8 mouse cellular contexts compared by ENCODE assay signal in the genomic region with DNA sequence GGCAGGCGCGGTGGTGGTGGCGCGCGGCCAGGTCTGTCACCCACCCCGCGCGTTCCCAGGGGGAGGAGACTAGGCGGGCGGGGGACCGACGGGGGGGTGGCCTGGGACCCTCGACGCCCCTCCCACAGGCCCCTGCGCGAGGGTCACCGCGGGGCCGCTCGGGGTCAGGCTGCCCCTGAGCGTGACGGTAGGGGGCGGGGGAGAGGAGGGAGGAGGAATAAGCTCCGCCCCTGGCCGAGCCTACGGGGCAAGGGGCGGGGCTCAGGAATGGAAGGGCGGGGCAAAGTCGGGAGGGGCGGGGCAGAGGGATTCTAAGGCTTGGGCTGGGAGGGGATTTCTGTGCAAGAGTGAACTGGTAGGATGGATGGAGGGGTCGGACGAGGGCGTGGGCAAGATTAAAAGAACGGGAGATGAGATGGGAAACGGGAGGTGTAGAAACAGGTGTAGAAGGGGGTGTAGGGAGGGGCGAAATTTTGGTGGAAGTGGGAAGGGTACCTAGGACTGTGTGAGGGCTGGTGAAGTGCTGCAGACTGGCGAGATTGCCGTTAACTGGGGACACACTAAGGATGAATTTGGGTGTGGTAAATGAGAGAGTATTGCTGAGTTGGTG. TPM values are rescaled to one million over a fixed set of nuclear protein-coding genes. Genes with fewer than 3 reads are reported as not detected.
A peak's percentile ranks its signal among the peaks of the same experiment; 100 is the strongest.
DNase-seq lines count a peak whose midpoint lies in the region; ATAC-seq and TF ChIP-seq lines count a peak whose summit lies in the region.

No protein-coding gene starts in this region.

- in situ Hi-C loops in Patski (cut with MboI; ENCODE audit: low pct_unique_long_range_greater_than_20kb): no loop called here

- POLR2A ChIA-PET in Patski (lab: Charles Lee): interaction anchor here (1.0 kb wide), 1 partner anchor 30 kb away, joined by 3 read pairs; no protein-coding TSS in a partner anchor

- peak; percentile 96 for DNase-seq in A20 (ENCODE audit: low read depth, low spot score)
- DNase-seq in Patski (ENCODE audit: low read depth, low spot score): peak; percentile 42
- DNase-seq in embryo, embryonic 10 days (ENCODE audit: low spot score): peak; percentile 88
- DNase-seq in kidney, postnatal 10 days: peak; percentile 96
- DNase-seq in retina, postnatal 7 days (ENCODE audit: low read depth, low spot score): peak; percentile 89
- no peak for DNase-seq in frontal cortex, postnatal 10 days (ENCODE audit: low spot score in 2 of 2)

- no peaks in the 10 kb centered on the region for H3K9me3 ChIP-seq in heart, embryonic 11.5 days (replicated peaks; ENCODE audit: control insufficient read depth, low read length)

- H3K27me3 ChIP-seq in Patski: no peaks in the 10 kb centered on the region
- H3K27me3 ChIP-seq in heart, embryonic 11.5 days (ENCODE audit: control insufficient read depth, insufficient read depth, low read length): no peaks in the 10 kb centered on the region

- H3K36me3 ChIP-seq in heart, embryonic 11.5 days (ENCODE audit: control insufficient read depth, insufficient read depth, low read length): no peaks in the 10 kb centered on the region
- H3K36me3 ChIP-seq in macrophage (ENCODE audit: inconsistent target): no peaks in the 10 kb centered on the region

- H3K9ac ChIP-seq in heart, embryonic 11.5 days (ENCODE audit: low read depth, low read length): peak overlapping the region; percentile 84

- peak overlapping the region; percentile 97 for H3K27ac ChIP-seq in heart, embryonic 11.5 days (ENCODE audit: low read depth, low read length)
- H3K27ac ChIP-seq in macrophage: no peak overlapping the region

- peak overlapping the region; percentile 81 for H3K4me3 ChIP-seq in heart, embryonic 11.5 days (ENCODE audit: low read depth, low read length)
- peak overlapping the region; percentile 49 for H3K4me3 ChIP-seq in macrophage (ENCODE audit: inconsistent target)

- ATAC-seq in Patski: peak; percentile 32
- peak; percentile 63 for ATAC-seq in heart, embryonic 11.5 days (replicated peaks; ENCODE audit: insufficient number of reproducible peaks, low FRiP score, low TSS enrichment)

- peaks cover 15% of the 10 kb centered on the region; the same call in 1 of the 2 replicates for H3K79me2 ChIP-seq in macrophage (ENCODE audit: inconsistent target)

- peak overlapping the region; percentile 70 for H3K4me2 ChIP-seq in heart, embryonic 11.5 days

- 2% methylated on average over 37 of the region's 38 CpGs for WGBS in heart, embryonic 11.5 days (ENCODE audit: insufficient replicate concordance)
- under 1% methylated on average over 36 of the region's 38 CpGs for WGBS in macrophage (ENCODE audit: missing documents)

- peaks cover 27% of the 10 kb centered on the region for H3K4me1 ChIP-seq in heart, embryonic 11.5 days (ENCODE audit: control insufficient read depth, insufficient read depth, low read length)

- no peak for TF ChIP-seq CTCF in Patski (IDR thresholded peaks at IDR 0.05)

- CTCF ChIA-PET in Patski (lab: Charles Lee): no interaction called here

RNA-seq across cellular contexts. Expression of a gene that starts 19.9 kb away (rescaled TPM):
- polyA plus RNA-seq in Patski (2021): 21.4 TPM
- polyA plus RNA-seq in heart, embryonic 11.5 days (2014; fragmentation: Nextera tagmentation; extraction: Ambion mirVana): 11.9 and 14.9 TPM in 2 replicates
- 100 to 1,000 TPM in 3 of 26 experiments, 10 to 100 TPM in 23; 13.5 to 109 (median 56.6) TPM for total RNA-seq in macrophage (2018; cell fraction: chromatin; rRNA removed)
- total RNA-seq in macrophage (2018; cell fraction: cytosol; rRNA removed): 10 to 100 TPM in 5 of 26 experiments, 1 to 10 TPM in 21; 3.1 to 11.7 (median 7.0) TPM
- total RNA-seq in macrophage (2018; cell fraction: nucleus; rRNA removed): 10 to 100 TPM in 25 of 26 experiments, 1 to 10 TPM in 1; 8.8 to 67.0 (median 26.7) TPM
- 4.3 to 10.1 TPM (median 5.2 TPM) in 3 replicates for polyA plus RNA-seq in macrophage (2018)

Comparison
In these comparisons a context has a peak if more than half of its experiments do, and no peak if none do; other contexts are left out.
1. DNase-seq: peak in A20 (single experiment), Patski (single experiment), embryo, embryonic 10 days (single experiment), kidney, postnatal 10 days (single experiment) and retina, postnatal 7 days (single experiment); none in frontal cortex, postnatal 10 days (0 of 2).